9 mouse cellular contexts compared by ENCODE assay signal in genomic region chr2:167930975-167931374, GRCm38 (mm10). TPM values are rescaled to one million over a fixed set of nuclear protein-coding genes. Genes with fewer than 3 reads are reported as not detected.
A peak's percentile ranks its signal among the peaks of the same experiment; 100 is the strongest.
DNase-seq lines count a peak whose midpoint lies in the region; ATAC-seq and TF ChIP-seq lines count a peak whose summit lies in the region.
"Had no signal": no experiment of that assay in that cellular context is flagged by ENCODE, and none has a peak within 500 bp of the region (broad histone marks: within the 10 kb centered on the region; RNA-seq: fewer than 3 reads in every experiment).

No protein-coding gene starts in this region.

- TF ChIP-seq CTCF in spleen, adult 2 months (IDR thresholded peaks at IDR 0.05; ENCODE audit: extremely low read depth, insufficient read depth, insufficient read length, insufficient replicate concordance), result no peak

- peak overlapping the region; percentile 78 for H3K4me2 ChIP-seq in heart, embryonic 13.5 days

- H3K27ac ChIP-seq in heart, embryonic 13.5 days (replicated peaks), result peak overlapping the region; percentile 85
- peak overlapping the region; percentile 95; the same call in 1 of the 2 replicates for H3K27ac ChIP-seq in spleen, adult 2 months (ENCODE audit: insufficient read depth, low read length)
- peak overlapping the region; percentile 94; the same call in 1 of the 2 replicates for H3K27ac ChIP-seq in limb, embryonic 10.5 days

- intact Hi-C loops in heart, postnatal 36 days (cut with DNase I), result no loop called here
- intact Hi-C loops in left cerebral cortex, postnatal 10 days (cut with DNase I), result no loop called here

- ATAC-seq in heart, embryonic 13.5 days (ENCODE audit: extremely low read depth, insufficient number of reproducible peaks, low FRiP score, low TSS enrichment), result no peak
- no peak for ATAC-seq in frontal cortex, adult (ENCODE audit: low TSS enrichment)

- peak overlapping the region; percentile 98 for H3K9ac ChIP-seq in heart, embryonic 13.5 days

- no peaks in the 10 kb centered on the region for H3K27me3 ChIP-seq in heart, embryonic 13.5 days (replicated peaks)
- no peaks in the 10 kb centered on the region for H3K27me3 ChIP-seq in spleen, adult 2 months (ENCODE audit: control insufficient read depth, insufficient read depth, low read length)
- no peaks in the 10 kb centered on the region for H3K27me3 ChIP-seq in limb, embryonic 10.5 days (ENCODE audit: low read depth, poor library complexity, severe bottlenecking)

- TF ChIP-seq POLR2A in spleen, adult 2 months (IDR thresholded peaks at IDR 0.05; ENCODE audit: low read depth, low read length), result no peak

- peaks cover 39% of the 10 kb centered on the region for H3K4me1 ChIP-seq in heart, embryonic 13.5 days
- peaks cover 22% of the 10 kb centered on the region for H3K4me1 ChIP-seq in spleen, adult 2 months (ENCODE audit: control insufficient read depth, insufficient read depth, insufficient read length)
- H3K4me1 ChIP-seq in limb, embryonic 10.5 days, result peaks cover 27% of the 10 kb centered on the region

- peak overlapping the region; percentile 87; the same call in 1 of the 2 replicates for H3K4me3 ChIP-seq in heart, embryonic 13.5 days
- no peak overlapping the region for H3K4me3 ChIP-seq in spleen, adult 2 months (ENCODE audit: extremely low read depth, insufficient read depth, insufficient read length)
- peak overlapping the region; percentile 79; the same call in 1 of the 2 replicates for H3K4me3 ChIP-seq in limb, embryonic 10.5 days

- 89% methylated on average over 3 of the region's 3 CpGs for WGBS in heart, embryonic 13.5 days
- 89% methylated on average over 3 of the region's 3 CpGs for WGBS in spleen, adult 2 months
- WGBS in limb, embryonic 10.5 days, result 89% methylated on average over 3 of the region's 3 CpGs

- no peak for DNase-seq in heart, postnatal 36 days
- no peak for DNase-seq in spleen, adult 2 months (ENCODE audit: low read depth in 1 of 2, low spot score in 2 of 2)
- DNase-seq in spleen, postnatal 10 days (ENCODE audit: low spot score in 2 of 2), result no peak
- DNase-seq in limb, embryonic 10.5 days (ENCODE audit: low spot score), result no peak
- no peak for DNase-seq in left cerebral cortex, postnatal 10 days (ENCODE audit: extremely low spot score in 1 of 2, low spot score in 2 of 2)
- DNase-seq in embryo, embryonic 11 days, result no peak
- DNase-seq: kidney, postnatal 25 days had no signal

- H3K9me3 ChIP-seq in heart, embryonic 13.5 days, result no peaks in the 10 kb centered on the region
- H3K9me3 ChIP-seq in limb, embryonic 10.5 days (replicated peaks), result no peaks in the 10 kb centered on the region

- no peaks in the 10 kb centered on the region for H3K36me3 ChIP-seq in heart, embryonic 13.5 days
- H3K36me3 ChIP-seq in spleen, adult 2 months (ENCODE audit: control insufficient read depth, insufficient read depth, low read length), result peaks cover 2% of the 10 kb centered on the region; the same call in 1 of the 2 replicates
- H3K36me3 ChIP-seq in limb, embryonic 10.5 days, result peaks cover 3% of the 10 kb centered on the region; the same call in 1 of the 2 replicates

RNA-seq across cellular contexts. Expression of gene Ptpn1, which starts 0.9 kb away (rescaled TPM):
- 42.1 and 47.2 TPM in 2 replicates for polyA plus RNA-seq in heart, embryonic 13.5 days (2015; fragmentation: Nextera tagmentation; extraction: Ambion mirVana)
- 10 to 100 TPM; 19.5 to 22.3 TPM for total RNA-seq in heart, postnatal 36 days (2021)
- polyA plus RNA-seq in spleen, adult 2 months (2012; rRNA removed), result 83.8 and 110 TPM in 2 replicates
- 56.4 and 62.2 TPM in 2 replicates for polyA plus RNA-seq in limb, embryonic 10.5 days (2016; fragmentation: Nextera tagmentation; extraction: Ambion mirVana)
- total RNA-seq in left cerebral cortex, postnatal 10 days (2021), result 10 to 100 TPM; 54.8 to 65.3 TPM
